Mouse (Mus musculus) MEL (cell line): ENCODE measurements around the gene Gck. TPM values are rescaled to one million over a fixed set of nuclear protein-coding genes. Genes with fewer than 3 reads are reported as not detected.
A peak's percentile ranks its signal among the peaks of the same experiment; 100 is the strongest.

Experiments
- DNase-seq: peaks from one replicate; pipeline ENCODE4 v3.0.0; 2011; ENCODE audit warnings: low read depth, low spot score
- H3K27ac ChIP-seq: 2 replicates; pipeline ENCODE4 v1.5.1; 2012; ENCODE audit warnings: low read depth, mild to moderate bottlenecking, control low read depth, low read length, moderate library complexity; ENCODE audit not compliant: control insufficient read depth
- H3K27me3 ChIP-seq, 2 experiments: fragments of 150-350 bp in 1 of 2; sonication (generic) in 1 of 2; 2 replicates each; pipeline ENCODE4 v1.6.1; 2012; ENCODE audit warnings: low read length in 2 of 2, mild to moderate bottlenecking in 2 of 2, improper control_type of control experiment in 1 of 2, moderate library complexity in 1 of 2; ENCODE audit not compliant: insufficient read depth in 2 of 2, control insufficient read depth in 1 of 2
- H3K36me3 ChIP-seq, 2 experiments: 2 replicates each; pipeline ENCODE4 v1.6.1; 2012 to 2014; ENCODE audit warnings: low read length in 2 of 2, improper control_type of control experiment in 1 of 2, inconsistent platforms in 1 of 2, mild to moderate bottlenecking in 1 of 2; ENCODE audit not compliant: insufficient read depth in 2 of 2, control insufficient read depth in 1 of 2
- H3K4me1 ChIP-seq, 2 experiments: fragments of 150-350 bp in 1 of 2; sonication (generic) in 1 of 2; 2 replicates each; pipeline ENCODE4 v1.6.1; 2012; ENCODE audit warnings: low read length in 2 of 2, improper control_type of control experiment in 1 of 2, mild to moderate bottlenecking in 1 of 2; ENCODE audit not compliant: insufficient read depth in 2 of 2, control insufficient read depth in 1 of 2
- H3K4me3 ChIP-seq, 2 experiments: fragments of 150-350 bp in 1 of 2; sonication (generic) in 1 of 2; 2 replicates each; pipeline ENCODE4 v1.5.1; 2012; ENCODE audit warnings: low read depth in 2 of 2, low read length in 2 of 2, mild to moderate bottlenecking in 2 of 2, moderate library complexity in 2 of 2, control low read depth in 1 of 2, improper control_type of control experiment in 1 of 2; ENCODE audit not compliant: control insufficient read depth in 1 of 2, insufficient read depth in 1 of 2
- H3K79me2 ChIP-seq: 2 replicates; pipeline ENCODE4 v1.6.1; 2012; ENCODE audit warnings: mild to moderate bottlenecking, low read length, moderate library complexity; ENCODE audit not compliant: control insufficient read depth, poor library complexity, insufficient read depth
- H3K9ac ChIP-seq: 2 replicates; pipeline ENCODE4 v1.6.1; 2012; ENCODE audit warnings: low read depth, mild to moderate bottlenecking, control low read depth, low read length, moderate library complexity; ENCODE audit not compliant: control insufficient read depth, poor library complexity, severe bottlenecking
- H3K9me3 ChIP-seq: fragments of 150-350 bp; sonication (generic); replicated peaks from 2 replicates; pipeline ENCODE4 v1.6.1; 2012; ENCODE audit warnings: mild to moderate bottlenecking, low read length, improper control_type of control experiment, moderate library complexity; ENCODE audit not compliant: insufficient read depth
- CTCF ChIP-seq, 3 experiments: IDR thresholded peaks in 2 of 3; conservative IDR thresholded peaks in 1 of 3; 2 replicates each; pipeline ENCODE4 v1.5.1; 2011 to 2012; ENCODE audit warnings: low read length in 3 of 3, low read depth in 2 of 3, mild to moderate bottlenecking in 2 of 3, improper control_type of control experiment in 1 of 3, inconsistent platforms in 1 of 3, mixed read lengths in 1 of 3, moderate library complexity in 1 of 3; ENCODE audit not compliant: control insufficient read depth in 1 of 3, insufficient read depth in 1 of 3, poor library complexity in 1 of 3, severe bottlenecking in 1 of 3
- E2F4 ChIP-seq: IDR thresholded peaks from 2 replicates; pipeline ENCODE4 v1.6.1; 2011; ENCODE audit warnings: low read depth, low read length, improper control_type of control experiment, borderline replicate concordance
- EP300 ChIP-seq, 2 experiments: IDR thresholded peaks; 2 replicates each; pipeline ENCODE4 v1.6.1; 2011; ENCODE audit warnings: improper control_type of control experiment in 2 of 2, low read length in 2 of 2, low read depth in 1 of 2, mild to moderate bottlenecking in 1 of 2
- GABPA ChIP-seq: IDR thresholded peaks from 2 replicates; pipeline ENCODE4 v1.6.1; 2012; ENCODE audit warnings: low read depth, mild to moderate bottlenecking, inconsistent platforms, low read length, improper control_type of control experiment, moderate library complexity
- GATA1 ChIP-seq: IDR thresholded peaks from 2 replicates; pipeline ENCODE4 v1.6.1; 2011; ENCODE audit warnings: low read depth, low read length, improper control_type of control experiment
- HCFC1 ChIP-seq: IDR thresholded peaks from 2 replicates; pipeline ENCODE4 v1.6.1; 2012; ENCODE audit warnings: low read depth, mild to moderate bottlenecking, inconsistent platforms, low read length, improper control_type of control experiment, moderate library complexity
- KAT2A ChIP-seq: conservative IDR thresholded peaks from 2 replicates; pipeline ENCODE4 v1.6.1; 2012; ENCODE audit warnings: low read depth, low read length, improper control_type of control experiment, inconsistent platforms
- POLR2A ChIP-seq, 2 experiments: IDR thresholded peaks; 2 replicates each; pipeline ENCODE4 v1.6.1; 2011 to 2012; ENCODE audit warnings: low read length in 2 of 2, mild to moderate bottlenecking in 2 of 2, control low read depth in 1 of 2, improper control_type of control experiment in 1 of 2, low read depth in 1 of 2, moderate library complexity in 1 of 2; ENCODE audit not compliant: control insufficient read depth in 1 of 2, insufficient read depth in 1 of 2, poor library complexity in 1 of 2
- RAD21 ChIP-seq: IDR thresholded peaks from 2 replicates; pipeline ENCODE4 v1.6.1; 2011; ENCODE audit warnings: mild to moderate bottlenecking, low read depth, low read length, improper control_type of control experiment
- SMC3 ChIP-seq: IDR thresholded peaks from 2 replicates; pipeline ENCODE4 v1.6.1; 2011; ENCODE audit warnings: low read depth, low read length, improper control_type of control experiment
- TBP ChIP-seq: IDR thresholded peaks from 2 replicates; pipeline ENCODE4 v1.8.0; 2011; ENCODE audit warnings: low read depth, low read length, improper control_type of control experiment
- TCF12 ChIP-seq: IDR thresholded peaks from 2 replicates; pipeline ENCODE4 v1.6.1; 2014; ENCODE audit warnings: low read depth, mild to moderate bottlenecking, inconsistent platforms, low read length, improper control_type of control experiment, moderate library complexity
- UBTF ChIP-seq: IDR thresholded peaks from 2 replicates; pipeline ENCODE4 v1.6.1; 2012; ENCODE audit warnings: low read depth, mild to moderate bottlenecking, inconsistent platforms, low read length, improper control_type of control experiment, moderate library complexity, borderline replicate concordance; ENCODE audit not compliant: insufficient read depth
- ZNF384 ChIP-seq: IDR thresholded peaks from 2 replicates; pipeline ENCODE4 v1.6.1; 2012; ENCODE audit warnings: low read depth, mild to moderate bottlenecking, inconsistent platforms, low read length, improper control_type of control experiment
- polyA plus RNA-seq, 2 experiments: library from polyadenylated mRNA; stranded (reverse) in 1 of 2; unstranded in 1 of 2; fragments of >175 nt in 1 of 2; fragments of >200 nt in 1 of 2; gene quantifications; 2 replicates each; pipeline versions ENCODE4 v1.2.1 to v1.2.4; 2012; ENCODE audit warnings: low replicate concordance in 2 of 2, low read depth in 1 of 2; ENCODE audit not compliant: insufficient read length in 2 of 2, insufficient read depth in 1 of 2, missing spikeins in 1 of 2
- total RNA-seq: library from RNA; depleted of rRNA; stranded (reverse); fragments of 300-350 nt; gene quantifications from 2 replicates; pipeline ENCODE4 v1.2.3, GENCODE M21; 2012

Gene Gck
- total and polyA plus RNA-seq, 3 experiments = not detected

DNA sequence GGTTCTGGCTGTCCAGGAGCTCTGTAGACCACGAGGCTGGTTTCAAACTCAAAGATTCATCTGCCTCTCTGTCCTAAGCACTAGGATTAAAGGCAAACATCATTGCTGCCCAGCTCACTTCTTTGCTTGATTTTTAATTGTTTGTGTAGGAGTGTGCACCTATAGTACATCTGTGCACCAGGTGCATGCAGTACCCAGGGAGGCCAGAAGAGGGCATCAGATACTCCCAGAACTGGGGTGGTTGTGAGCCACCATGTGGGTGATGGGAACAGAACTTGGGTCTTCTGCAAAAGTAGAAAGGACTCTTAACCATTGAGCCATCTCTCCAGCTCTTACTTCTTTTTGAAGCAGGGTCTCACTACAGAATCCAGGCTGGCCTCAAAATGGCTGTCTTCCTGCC is 91.2 kb downstream of the Gck start:
- H3K36me3 ChIP-seq = no peaks in the 10 kb centered on the region
- peak; percentile 52 for DNase-seq
- peaks cover 0 to 3% of the 10 kb centered on the region in 2 experiments; a peak in 2 of 4 replicates for H3K27me3 ChIP-seq
- no peaks in the 10 kb centered on the region for H3K79me2 ChIP-seq
- H3K4me1 ChIP-seq = no peaks in the 10 kb centered on the region
- H3K9ac ChIP-seq = no peak overlapping the region
- no peak overlapping the region for H3K4me3 ChIP-seq
- TF ChIP-seq EP300 (IDR thresholded peaks at IDR 0.05; ENCODE audit: low read depth in 1 of 2, low read length in 2 of 2) (no peak), SMC3 (peak; percentile 41), ZNF384 (no peak), CTCF (IDR thresholded peaks at IDR 0.05 in 2 of 3, conservative IDR thresholded peaks at IDR 0.05 in 1 of 3; ENCODE audit: control insufficient read depth in 1 of 3, insufficient read depth in 1 of 3, low read depth in 2 of 3, low read length in 3 of 3, poor library complexity in 1 of 3, severe bottlenecking in 1 of 3) (peak; percentile 55 to 73 (median 60)), RAD21 (peak; percentile 13; the same call in 1 of the 2 replicates)
- H3K27ac ChIP-seq = no peak overlapping the region
- H3K9me3 ChIP-seq = no peaks in the 10 kb centered on the region

DNA sequence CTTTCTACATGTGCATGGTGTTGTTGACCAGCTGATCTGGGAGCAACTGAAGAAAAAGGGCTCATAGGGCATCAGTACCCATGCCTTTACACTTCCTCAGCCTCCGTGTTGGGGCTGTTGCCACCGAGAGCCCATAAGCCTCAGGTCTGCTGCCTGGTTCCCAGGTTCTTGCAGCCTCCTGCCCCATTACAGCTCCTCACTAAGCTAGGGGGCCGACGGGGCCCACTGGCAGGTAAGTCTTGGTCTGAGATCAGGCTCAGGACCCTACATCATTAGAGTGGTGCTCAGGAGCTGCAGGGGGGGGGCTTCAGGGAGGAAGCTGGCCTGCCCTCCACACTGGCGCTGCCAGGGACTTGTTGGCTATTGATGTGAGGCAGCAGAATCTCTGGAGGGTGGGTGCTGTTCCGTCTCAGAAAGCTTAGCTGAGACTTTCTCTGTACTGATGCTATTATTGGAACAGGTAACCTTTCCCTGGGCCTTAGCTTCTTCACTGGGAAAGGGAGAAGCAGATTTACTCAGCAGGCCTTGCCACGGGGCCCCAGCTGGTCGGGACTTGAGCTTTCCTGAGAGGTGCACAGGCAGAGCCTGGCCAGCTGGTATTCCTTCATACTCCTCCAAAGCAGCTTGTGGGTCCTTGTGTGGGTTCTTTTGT is 93.3 kb downstream of the Gck start:
- DNase-seq = no peak
- Histone ChIP-seq H3K4me3 (no peak overlapping the region), H3K4me1 (peaks cover 2 to 7% of the 10 kb centered on the region in 2 experiments; a peak in 3 of 4 replicates), H3K27me3 (peaks cover 0 to 3% of the 10 kb centered on the region in 2 experiments; a peak in 2 of 4 replicates), H3K9me3 (no peaks in the 10 kb centered on the region), H3K36me3 (peaks cover 0 to 4% of the 10 kb centered on the region in 2 experiments; a peak in 2 of 4 replicates), H3K9ac (no peak overlapping the region), H3K79me2 (no peaks in the 10 kb centered on the region), H3K27ac (no peak overlapping the region)
- TF ChIP-seq TCF12 = no peak

DNA sequence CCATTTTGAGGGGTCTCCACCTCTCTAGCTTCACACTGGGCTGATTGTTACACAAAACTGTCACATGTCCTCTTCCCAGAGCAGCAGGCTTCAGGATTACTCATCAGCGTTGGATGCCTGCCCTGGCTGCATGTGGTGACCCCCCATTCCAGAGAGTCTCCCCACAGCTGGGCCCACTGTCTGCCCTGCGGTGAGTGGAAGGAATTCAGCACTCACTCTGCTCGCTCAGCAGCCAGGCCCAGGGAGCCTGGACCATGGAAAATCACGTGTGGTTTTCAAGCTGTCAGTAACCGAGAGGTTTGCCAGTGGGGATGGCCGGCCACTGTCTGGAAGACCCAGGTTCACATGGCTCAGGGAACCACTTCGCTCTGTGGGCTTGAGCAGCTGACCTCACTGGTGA is 94.0 kb downstream of the Gck start:
- DNase-seq = no peak
- Histone ChIP-seq H3K79me2 (no peaks in the 10 kb centered on the region), H3K4me1 (peaks cover 2 to 14% of the 10 kb centered on the region in 2 experiments; a peak in 3 of 4 replicates), H3K9ac (no peak overlapping the region), H3K27me3 (peaks cover 0 to 3% of the 10 kb centered on the region in 2 experiments; a peak in 2 of 4 replicates), H3K4me3 (no peak overlapping the region), H3K36me3 (peaks cover 0 to 4% of the 10 kb centered on the region in 2 experiments; a peak in 2 of 4 replicates), H3K9me3 (no peaks in the 10 kb centered on the region), H3K27ac (no peak overlapping the region)
- TF ChIP-seq KAT2A (no peak), RAD21 (no peak), HCFC1 (no peak), ZNF384 (no peak), UBTF (no peak), GABPA (no peak), TBP (no peak), TCF12 (no peak), POLR2A (IDR thresholded peaks at IDR 0.05; ENCODE audit: control insufficient read depth in 1 of 2, insufficient read depth in 1 of 2, low read depth in 1 of 2, low read length in 2 of 2, poor library complexity in 1 of 2) (no peak), EP300 (IDR thresholded peaks at IDR 0.05; ENCODE audit: low read depth in 1 of 2, low read length in 2 of 2) (no peak), GATA1 (no peak), E2F4 (no peak)
